Mouse (Mus musculus): ENCODE measurements around the gene Vamp9.

- no peak for TF ChIP-seq POLR2A (IDR thresholded peaks at IDR 0.05; ENCODE audit: insufficient read depth, low read depth, low read length)
- TF ChIP-seq CTCF (IDR thresholded peaks at IDR 0.05; ENCODE audit: insufficient read depth, low read depth, low read length), result no peak
These were observed 16.0 kb downstream of the Vamp9 start for GRCm38 (mm10) chr5:99922033-99922432.
